Mouse (Mus musculus) limb, embryonic 15.5 days (tissue): ENCODE data around the gene Gm42791. TPM values are rescaled to one million over a fixed set of nuclear protein-coding genes. Genes with fewer than 3 reads are reported as not detected.

ENCODE experiments used
- ATAC-seq: fragments of 200-750 bp; cut with Nextera tagmentation; 2 replicates; pipeline ENCODE4 v1.8.0; 2017; ENCODE audit warnings: low read depth, moderate TSS enrichment; ENCODE audit not compliant: insufficient number of reproducible peaks, low FRiP score, low TSS enrichment
- H3K27ac ChIP-seq: fragments of 300-500 bp; sonication (generic); 2 replicates; pipeline ENCODE4 v1.5.1; 2015; ENCODE audit warnings: moderate library complexity, mild to moderate bottlenecking, inconsistent platforms
- H3K27me3 ChIP-seq: fragments of 300-500 bp; sonication (generic); 2 replicates; pipeline ENCODE4 v1.6.1; 2015; ENCODE audit warnings: inconsistent platforms
- H3K36me3 ChIP-seq: fragments of 300-500 bp; sonication (generic); 2 replicates; pipeline ENCODE4 v1.6.1; 2015; ENCODE audit warnings: inconsistent platforms
- H3K4me1 ChIP-seq: fragments of 300-500 bp; sonication (generic); 2 replicates; pipeline ENCODE4 v1.6.1; 2015; ENCODE audit warnings: inconsistent platforms
- H3K4me2 ChIP-seq: fragments of 300-500 bp; sonication (generic); 2 replicates; pipeline ENCODE4 v1.6.1; 2015; ENCODE audit warnings: mild to moderate bottlenecking, inconsistent platforms
- H3K4me3 ChIP-seq: fragments of 300-500 bp; sonication (generic); 2 replicates; pipeline ENCODE4 v1.5.1; 2015; ENCODE audit warnings: mild to moderate bottlenecking, inconsistent platforms
- H3K9ac ChIP-seq: fragments of 300-500 bp; sonication (generic); 2 replicates; pipeline ENCODE4 v1.6.1; 2015; ENCODE audit warnings: inconsistent platforms
- H3K9me3 ChIP-seq: fragments of 300-500 bp; sonication (generic); 2 replicates; pipeline ENCODE4 v1.6.1; 2016; ENCODE audit warnings: inconsistent platforms
- WGBS: fragments of 180-500 bp; shearing (Covaris S2); methylation state at CpG from one replicate; pipeline ENCODE4 v1.1.7; 2015; 5-methylcytosine and 5-hydroxymethylcytosine counted together
- polyA plus RNA-seq: library from polyadenylated mRNA; unstranded; fragments of >200 nt; fragmentation: Nextera tagmentation; extraction: Ambion mirVana; gene quantifications from 2 replicates; pipeline ENCODE4 v1.2.1, GENCODE M21; 2015

Gm42791 gene
- polyA plus RNA-seq, 1 experiment from 2014 or later: 3.7 TPM

DNA sequence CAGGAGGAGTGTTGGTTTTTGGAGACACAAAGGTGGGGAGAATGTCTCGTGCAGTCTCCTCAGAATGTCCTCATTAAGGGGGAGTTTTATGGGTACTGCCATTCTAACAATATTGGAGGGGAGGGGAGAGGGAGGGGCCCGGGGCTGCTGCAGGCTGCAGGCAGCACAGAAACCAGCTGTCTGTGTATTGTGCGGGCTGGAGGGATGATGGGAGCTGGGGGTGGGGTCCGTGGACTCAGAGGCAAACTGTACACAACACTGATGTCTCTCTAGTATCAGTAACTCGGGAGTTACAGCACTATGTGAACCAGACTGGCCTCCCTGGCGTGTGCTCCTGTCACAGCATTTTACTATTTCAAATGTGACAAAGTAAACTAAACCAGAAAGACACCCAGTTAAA is 60.5 kb downstream of the Gm42791 start:
- ATAC-seq: no peak
- Histone ChIP-seq H3K27me3 (no peaks in the 10 kb centered on the region), H3K27ac (no peak overlapping the region), H3K4me2 (no peak overlapping the region), H3K9me3 (no peaks in the 10 kb centered on the region), H3K9ac (no peak overlapping the region), H3K4me3 (no peak overlapping the region), H3K36me3 (no peaks in the 10 kb centered on the region), H3K4me1 (peaks cover 7% of the 10 kb centered on the region; the same call in 1 of the 2 replicates)
- 26% methylated on average over 6 of the region's 6 CpGs for WGBS

DNA sequence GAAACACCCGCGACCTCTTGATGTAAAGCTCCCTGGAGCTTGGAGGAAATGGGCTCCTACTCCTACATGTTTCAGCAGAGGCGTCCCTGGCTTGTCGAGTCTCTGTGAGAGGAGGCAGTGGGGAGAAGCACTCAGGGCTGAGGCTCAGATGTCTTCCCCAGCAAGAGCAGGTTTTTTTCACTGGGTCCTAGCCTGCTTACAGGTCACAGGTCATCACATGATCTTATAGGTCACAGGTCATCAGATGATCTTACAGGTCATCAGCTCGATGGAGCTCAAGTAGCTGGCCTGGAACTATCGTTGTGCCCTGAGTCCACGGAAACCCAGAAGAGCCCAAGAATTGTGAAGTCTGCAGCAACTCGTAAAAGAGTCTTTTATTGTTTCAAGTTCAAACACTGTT is 61.2 kb downstream of the Gm42791 start:
- Histone ChIP-seq H3K27me3 (no peaks in the 10 kb centered on the region), H3K4me1 (peaks cover 11% of the 10 kb centered on the region), H3K9me3 (no peaks in the 10 kb centered on the region), H3K4me3 (no peak overlapping the region), H3K27ac (no peak overlapping the region), H3K36me3 (no peaks in the 10 kb centered on the region), H3K9ac (no peak overlapping the region), H3K4me2 (no peak overlapping the region)
- 27% methylated on average over 8 of the region's 8 CpGs for WGBS
- ATAC-seq: no peak

DNA sequence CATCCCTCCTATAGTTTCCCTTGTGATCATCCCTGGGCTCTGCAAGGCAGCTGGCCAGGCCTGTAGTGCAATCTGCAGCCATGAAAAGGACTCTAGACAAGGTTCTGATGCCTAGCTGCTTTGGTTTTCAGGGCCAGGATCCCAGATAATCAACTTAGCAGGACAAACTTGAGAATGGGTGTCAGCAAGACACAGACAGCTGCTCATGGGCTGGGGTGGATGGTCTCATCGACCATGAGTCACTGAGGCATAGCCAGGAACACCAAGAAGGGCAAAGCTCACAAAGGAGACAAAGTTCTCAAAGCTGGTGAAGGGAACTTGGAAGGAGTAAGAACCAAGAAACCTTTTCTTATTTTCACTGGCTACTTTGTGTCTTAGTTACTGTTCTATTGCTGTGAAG is 63.6 kb downstream of the Gm42791 start:
- WGBS: 83% methylated on average over 1 of the region's 1 CpGs
- Histone ChIP-seq H3K36me3 (peaks cover 3% of the 10 kb centered on the region; the same call in 1 of the 2 replicates), H3K4me1 (peaks cover 13% of the 10 kb centered on the region), H3K4me3 (no peak overlapping the region), H3K27ac (no peak overlapping the region), H3K27me3 (no peaks in the 10 kb centered on the region), H3K4me2 (no peak overlapping the region), H3K9ac (no peak overlapping the region), H3K9me3 (no peaks in the 10 kb centered on the region)
- no peak for ATAC-seq

DNA sequence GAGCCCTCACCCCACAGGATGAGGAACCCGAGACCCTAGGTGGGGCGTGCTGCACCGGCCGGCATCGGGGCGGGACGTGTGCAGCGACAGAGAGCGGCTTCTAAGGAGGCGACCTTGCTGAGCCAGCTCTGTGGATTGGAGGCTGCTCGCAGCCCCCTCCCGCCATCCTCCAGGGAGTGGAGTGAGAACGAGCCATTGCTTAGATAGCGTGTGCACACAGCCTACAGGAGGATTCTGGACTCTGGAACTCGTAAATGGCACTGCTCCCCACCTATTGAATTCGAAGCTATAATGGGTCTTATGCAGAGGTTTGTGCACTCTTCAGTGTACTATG is 65.9 kb downstream of the Gm42791 start, which contains the start of gene Katnal1:
Katnal1 (minus strand) TSS at position 205 of the 334 bp plus-strand sequence.
- H3K9ac ChIP-seq: peak within 1 kb of the TSS; percentile 86
- WGBS: under 1% methylated on average over 16 of the region's 16 CpGs
- H3K4me2 ChIP-seq: peak within 1 kb of the TSS; percentile 80
- peak within 1 kb of the TSS; percentile 88 for H3K4me3 ChIP-seq
- no peak for ATAC-seq
- peak within 1 kb of the TSS; percentile 95 for H3K27ac ChIP-seq
- H3K4me1 ChIP-seq: peaks cover 7% of the 10 kb centered on the region
- H3K36me3 ChIP-seq: peaks cover 15% of the 10 kb centered on the region; the same call in 1 of the 2 replicates
- no peaks in the 10 kb centered on the region for H3K27me3 ChIP-seq
- H3K9me3 ChIP-seq: no peaks in the 10 kb centered on the region

DNA sequence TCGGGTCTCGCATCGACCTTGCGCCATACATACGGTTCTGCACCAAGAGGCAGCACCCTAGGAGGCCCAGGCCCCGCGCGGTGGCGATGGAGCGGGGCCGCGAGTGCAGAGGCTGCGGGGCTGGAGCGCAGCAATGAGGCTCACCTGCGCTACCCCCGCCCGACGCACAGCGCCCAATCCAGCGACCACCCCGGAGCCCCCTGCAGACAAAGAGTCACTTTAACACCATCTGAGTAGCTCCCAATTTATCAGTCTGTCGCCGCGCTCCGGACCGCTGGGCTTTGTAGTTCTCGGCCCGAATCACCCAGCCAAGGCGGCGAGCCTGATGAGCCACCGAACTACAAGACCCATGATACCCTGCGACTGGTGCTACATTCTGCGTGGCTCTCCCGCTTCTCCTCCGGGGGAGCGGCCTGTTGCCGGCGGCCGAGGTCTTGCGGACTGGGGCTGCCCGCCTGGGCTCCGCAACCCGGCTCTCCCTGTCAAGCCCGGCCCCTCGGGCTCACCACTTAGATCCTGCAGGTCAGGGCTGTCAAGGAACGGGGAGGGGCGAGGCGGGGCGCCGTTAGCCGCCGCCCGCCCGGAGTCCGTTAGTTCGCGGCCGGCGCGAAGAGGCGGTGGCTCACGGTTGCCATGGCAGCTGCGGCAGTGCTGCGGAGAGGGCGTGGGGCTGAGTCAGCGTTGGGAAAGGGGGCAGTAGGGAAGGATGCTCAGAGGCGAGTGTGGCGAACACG is 66.4 kb downstream of the Gm42791 start:
- H3K4me2 ChIP-seq: peak overlapping the region; percentile 80
- peaks cover 15% of the 10 kb centered on the region; the same call in 1 of the 2 replicates for H3K36me3 ChIP-seq
- no peaks in the 10 kb centered on the region for H3K27me3 ChIP-seq
- H3K9me3 ChIP-seq: no peaks in the 10 kb centered on the region
- WGBS: under 1% methylated on average over 69 of the region's 69 CpGs
- H3K4me1 ChIP-seq: peaks cover 7% of the 10 kb centered on the region
- peak overlapping the region; percentile 86 for H3K9ac ChIP-seq
- peak overlapping the region; percentile 88 for H3K4me3 ChIP-seq
- peak; percentile 95 for ATAC-seq
- peak overlapping the region; percentile 95 for H3K27ac ChIP-seq

DNA sequence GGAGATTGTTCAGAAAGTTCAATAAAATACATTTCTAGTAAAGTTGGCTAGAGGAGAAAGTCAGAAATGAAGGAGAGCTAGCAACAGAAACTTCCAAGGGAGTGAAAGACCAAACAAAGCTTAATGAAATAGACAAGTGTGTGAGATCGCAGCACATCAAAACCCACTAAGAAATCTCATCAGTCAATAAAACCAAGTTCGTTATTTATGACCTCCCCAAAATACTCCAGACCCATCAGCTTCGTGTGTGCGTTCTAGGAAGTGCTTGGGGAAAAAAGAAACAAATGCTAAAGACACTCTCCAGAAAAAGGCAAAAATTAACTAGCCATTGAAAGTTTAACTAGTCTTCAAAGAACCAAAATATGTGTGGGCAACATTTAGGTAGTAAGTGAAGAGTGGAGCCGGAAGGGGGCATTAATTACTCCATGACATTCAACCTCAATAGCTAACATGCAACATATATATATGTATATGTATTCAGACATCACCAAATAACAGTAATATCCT is 67.2 kb downstream of the Gm42791 start:
- Histone ChIP-seq H3K27me3 (no peaks in the 10 kb centered on the region), H3K27ac (peak overlapping the region; percentile 95), H3K4me3 (peak overlapping the region; percentile 88), H3K36me3 (peaks cover 15% of the 10 kb centered on the region; the same call in 1 of the 2 replicates), H3K4me1 (peaks cover 7% of the 10 kb centered on the region), H3K9me3 (no peaks in the 10 kb centered on the region), H3K4me2 (peak overlapping the region; percentile 48), H3K9ac (peak overlapping the region; percentile 44)
- 28% methylated on average over 5 of the region's 5 CpGs for WGBS
- no peak for ATAC-seq

DNA sequence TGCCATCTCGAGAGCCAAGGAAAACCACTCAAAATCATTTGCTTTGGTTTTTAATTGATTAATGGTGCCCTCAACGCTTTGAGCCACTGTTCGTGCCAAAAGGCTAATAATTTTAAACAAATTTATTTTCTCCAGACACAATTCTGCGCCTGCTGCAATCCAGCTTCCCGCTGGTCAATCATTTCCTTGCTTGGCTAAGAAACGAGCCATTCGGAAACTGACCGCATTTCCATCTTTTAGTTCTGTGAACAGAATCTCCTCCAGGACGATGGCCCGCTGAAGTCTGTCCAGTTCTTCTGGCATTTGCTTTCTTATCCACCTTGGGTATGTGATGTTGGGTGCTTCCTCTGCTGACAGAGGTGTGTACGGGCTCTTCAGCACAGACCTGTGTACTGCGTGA is 70.4 kb downstream of the Gm42791 start:
- H3K4me3 ChIP-seq: no peak overlapping the region
- no peaks in the 10 kb centered on the region for H3K9me3 ChIP-seq
- no peak overlapping the region for H3K27ac ChIP-seq
- 85% methylated on average over 12 of the region's 12 CpGs for WGBS
- no peaks in the 10 kb centered on the region for H3K27me3 ChIP-seq
- no peak overlapping the region for H3K4me2 ChIP-seq
- no peak for ATAC-seq
- peaks cover 7% of the 10 kb centered on the region for H3K4me1 ChIP-seq
- H3K36me3 ChIP-seq: peaks cover 15% of the 10 kb centered on the region; the same call in 1 of the 2 replicates
- H3K9ac ChIP-seq: no peak overlapping the region

DNA sequence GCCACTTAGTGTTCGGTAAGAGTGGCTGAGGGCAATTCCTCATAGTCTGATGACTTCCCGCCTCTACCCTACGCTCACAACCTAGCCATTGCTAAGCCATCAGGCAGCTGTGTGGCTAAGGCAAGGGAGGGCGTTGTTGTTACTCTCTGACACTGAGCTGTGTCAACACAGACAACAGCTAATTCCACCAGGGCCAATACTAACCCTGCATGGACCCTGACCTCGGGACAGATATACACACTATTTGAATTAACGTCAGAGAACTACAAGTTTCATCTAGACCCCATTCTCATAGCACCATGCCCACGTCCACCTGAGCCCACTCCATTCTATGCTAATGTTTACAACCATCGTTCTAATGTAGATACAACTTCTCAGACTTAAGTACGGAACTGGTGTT is 70.9 kb downstream of the Gm42791 start:
- Histone ChIP-seq H3K9ac (no peak overlapping the region), H3K9me3 (no peaks in the 10 kb centered on the region), H3K4me1 (peaks cover 4% of the 10 kb centered on the region), H3K4me3 (no peak overlapping the region), H3K36me3 (peaks cover 19% of the 10 kb centered on the region; the same call in 1 of the 2 replicates), H3K27me3 (no peaks in the 10 kb centered on the region), H3K27ac (no peak overlapping the region), H3K4me2 (no peak overlapping the region)
- WGBS: 89% methylated on average over 9 of the region's 9 CpGs
- no peak for ATAC-seq

DNA sequence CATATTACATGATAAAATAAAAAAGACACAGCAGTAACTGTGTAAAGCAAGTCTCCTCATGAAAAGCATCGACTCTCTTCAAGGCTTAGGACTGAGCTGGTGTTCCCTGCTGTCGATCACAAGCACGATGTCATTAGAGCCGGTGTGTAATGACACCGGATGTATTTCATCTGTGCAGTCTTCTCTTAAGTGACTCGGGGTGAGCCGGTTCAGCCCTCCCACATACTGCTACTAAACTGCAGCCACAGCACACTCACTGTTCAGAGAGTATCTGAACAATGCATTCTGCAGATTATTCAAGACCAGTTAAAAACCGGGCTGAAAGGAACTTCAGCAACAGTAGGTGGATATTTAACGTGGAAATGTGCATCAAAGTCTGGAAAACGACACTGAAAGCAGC is 71.5 kb downstream of the Gm42791 start:
- H3K4me1 ChIP-seq: 0 out of 2 replicates have a peak, but pooled peaks cover 2% of the 10 kb centered on the region
- H3K4me2 ChIP-seq: no peak overlapping the region
- WGBS: 67% methylated on average over 10 of the region's 10 CpGs
- ATAC-seq: no peak
- no peak overlapping the region for H3K27ac ChIP-seq
- no peak overlapping the region for H3K4me3 ChIP-seq
- no peak overlapping the region for H3K9ac ChIP-seq
- H3K9me3 ChIP-seq: no peaks in the 10 kb centered on the region
- no peaks in the 10 kb centered on the region for H3K27me3 ChIP-seq
- peaks cover 26% of the 10 kb centered on the region for H3K36me3 ChIP-seq

DNA sequence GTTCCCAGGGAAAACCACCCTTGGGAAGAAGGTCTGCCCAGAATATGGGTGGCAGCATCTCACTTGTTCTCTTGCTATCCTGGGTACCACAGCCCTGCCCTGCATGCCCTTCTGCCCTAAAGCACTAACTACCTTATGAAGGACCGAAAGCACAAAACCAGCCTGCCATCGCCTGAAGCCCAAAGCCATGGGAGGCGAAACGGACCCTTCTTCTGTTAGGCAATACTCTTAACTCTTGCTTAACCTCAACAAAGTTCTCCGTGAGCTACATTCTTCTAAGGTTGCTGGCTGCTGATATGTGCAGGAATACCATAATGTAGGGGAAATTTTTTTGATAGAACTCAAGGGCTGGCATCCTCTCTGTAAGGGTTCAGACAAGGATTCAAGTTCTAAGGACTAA is 72.2 kb downstream of the Gm42791 start:
- WGBS: 79% methylated on average over 5 of the region's 5 CpGs

DNA sequence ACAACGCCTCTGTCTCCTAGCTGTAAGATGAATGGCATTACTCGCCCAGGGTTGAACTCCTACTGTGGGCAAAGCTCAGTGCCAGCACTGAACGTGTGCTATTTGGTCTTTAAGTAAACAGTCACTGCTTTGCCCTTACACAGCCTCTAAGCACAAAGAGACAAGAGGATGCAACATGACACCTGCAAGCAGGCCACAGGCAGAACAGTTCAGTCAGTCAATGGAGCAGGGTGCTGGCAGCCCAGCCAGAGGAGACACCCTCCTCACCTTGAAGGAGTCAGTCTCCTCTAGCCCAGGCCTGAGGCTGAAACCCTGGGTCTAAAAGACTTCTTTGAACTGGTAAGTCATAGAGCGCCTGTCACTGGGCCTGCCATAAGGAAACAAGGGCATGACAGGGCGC is 76.9 kb downstream of the Gm42791 start:
- no peak overlapping the region for H3K27ac ChIP-seq
- no peak overlapping the region for H3K4me3 ChIP-seq
- no peaks in the 10 kb centered on the region for H3K9me3 ChIP-seq
- 63% methylated on average over 5 of the region's 5 CpGs for WGBS
- 0 out of 2 replicates have a peak, but pooled peaks cover 3% of the 10 kb centered on the region for H3K4me1 ChIP-seq
- H3K27me3 ChIP-seq: no peaks in the 10 kb centered on the region
- no peak overlapping the region for H3K9ac ChIP-seq
- H3K36me3 ChIP-seq: peaks cover 33% of the 10 kb centered on the region
- no peak for ATAC-seq
- no peak overlapping the region for H3K4me2 ChIP-seq

More for the DNA sequence above, 72.2 kb downstream of the Gm42791 start:
- H3K9ac ChIP-seq: no peak overlapping the region
- H3K9me3 ChIP-seq: no peaks in the 10 kb centered on the region
- 0 out of 2 replicates have a peak, but pooled peaks cover 4% of the 10 kb centered on the region for H3K4me1 ChIP-seq
- H3K27ac ChIP-seq: no peak overlapping the region
- H3K4me2 ChIP-seq: no peak overlapping the region
- H3K4me3 ChIP-seq: no peak overlapping the region
- no peaks in the 10 kb centered on the region for H3K27me3 ChIP-seq
- H3K36me3 ChIP-seq: peaks cover 32% of the 10 kb centered on the region
- no peak for ATAC-seq

DNA sequence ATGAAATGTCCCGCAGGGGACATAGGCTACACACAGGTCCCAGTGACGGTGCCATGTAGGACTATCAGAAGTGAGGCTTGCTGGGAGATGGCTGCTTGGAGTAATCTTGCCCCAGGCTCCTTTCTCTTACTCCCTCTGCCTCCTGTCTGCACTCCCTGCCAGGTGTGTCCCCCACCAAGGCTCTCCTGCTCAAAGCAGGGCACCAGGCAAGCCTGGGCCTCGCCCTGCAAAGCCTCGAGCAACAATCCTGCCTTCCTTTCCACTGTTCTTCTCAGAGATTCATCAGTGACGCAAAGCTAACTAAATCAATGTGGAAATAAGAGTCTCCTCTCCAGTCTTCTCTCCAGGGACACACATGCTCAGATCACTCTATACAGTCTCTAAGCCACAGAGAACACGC is 78.2 kb downstream of the Gm42791 start:
- Histone ChIP-seq H3K27ac (no peak overlapping the region), H3K9ac (no peak overlapping the region), H3K4me2 (no peak overlapping the region), H3K36me3 (peaks cover 44% of the 10 kb centered on the region), H3K27me3 (no peaks in the 10 kb centered on the region), H3K9me3 (no peaks in the 10 kb centered on the region), H3K4me1 (0 out of 2 replicates have a peak, but pooled peaks cover 3% of the 10 kb centered on the region), H3K4me3 (no peak overlapping the region)
- 75% methylated on average over 6 of the region's 6 CpGs for WGBS
- ATAC-seq: no peak
